8 mouse cellular contexts compared by ENCODE assay signal in the genomic region with DNA sequence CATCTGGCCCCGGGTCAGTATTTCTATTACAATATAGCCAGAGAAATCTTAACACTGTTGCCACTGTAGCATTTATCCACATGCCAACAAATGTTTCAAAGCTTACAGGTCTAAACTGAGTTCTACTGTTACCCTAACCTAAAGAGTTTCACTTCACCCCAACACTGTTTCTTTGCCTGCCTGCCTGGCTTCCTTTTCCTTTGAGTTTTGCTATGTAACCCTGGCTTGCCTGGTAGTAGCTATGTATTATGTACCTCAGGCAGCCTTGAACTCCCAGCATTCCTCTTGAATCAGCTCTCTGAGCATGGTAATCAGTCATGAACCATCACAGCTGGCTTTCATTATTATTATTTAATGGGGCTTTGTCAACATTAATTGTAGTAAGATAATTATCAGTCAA. TPM values are rescaled to one million over a fixed set of nuclear protein-coding genes. Genes with fewer than 3 reads are reported as not detected.
DNase-seq lines count a peak whose midpoint lies in the region; ATAC-seq and TF ChIP-seq lines count a peak whose summit lies in the region.

No protein-coding gene starts in this region.

- peak; percentile 30 for DNase-seq in embryo, embryonic 10 days (ENCODE audit: low spot score)
- DNase-seq in embryo, embryonic 9.5 days (ENCODE audit: extremely low spot score): no peak
- DNase-seq in CH12.LX (ENCODE audit: extremely low read depth): no peak
- peak; percentile 6 for DNase-seq in hindbrain, embryonic 11.5 days (ENCODE audit: low spot score)
- DNase-seq in midbrain, embryonic 10.5 days (ENCODE audit: low spot score): no peak
- DNase-seq in gastrocnemius, postnatal 4 days (ENCODE audit: low spot score in 2 of 2): no peak
- DNase-seq in natural killer cell, adult 2 months (ENCODE audit: low spot score in 2 of 2): no peak

- no peak for TF ChIP-seq POLR2A in CH12.LX (IDR thresholded peaks at IDR 0.05; ENCODE audit: low read depth, low read length)

- 82% methylated on average over 1 of the region's 1 CpGs for WGBS in hindbrain, embryonic 11.5 days
- 93% methylated on average over 1 of the region's 1 CpGs for WGBS in midbrain, embryonic 10.5 days

- peaks cover 3 to 23% of the 10 kb centered on the region in 2 experiments for H3K36me3 ChIP-seq in CH12.LX (replicated peaks in 1 of 2; ENCODE audit: control insufficient read depth in 1 of 2, insufficient read depth in 1 of 2, low read length in 1 of 2)
- no peaks in the 10 kb centered on the region for H3K36me3 ChIP-seq in hindbrain, embryonic 11.5 days (ENCODE audit: control insufficient read depth, insufficient read depth, low read length)
- peaks cover 7% of the 10 kb centered on the region for H3K36me3 ChIP-seq in midbrain, embryonic 10.5 days

- no peaks in the 10 kb centered on the region for H3K27me3 ChIP-seq in CH12.LX (replicated peaks)
- H3K27me3 ChIP-seq in hindbrain, embryonic 11.5 days (ENCODE audit: control insufficient read depth, insufficient read depth, low read length): no peaks in the 10 kb centered on the region
- H3K27me3 ChIP-seq in midbrain, embryonic 10.5 days (ENCODE audit: low read depth, poor library complexity, severe bottlenecking): no peaks in the 10 kb centered on the region

- no peak for TF ChIP-seq EP300 in CH12.LX (IDR thresholded peaks at IDR 0.05; ENCODE audit: low read length)

- peak overlapping the region; percentile 19; the same call in 1 of the 2 replicates for H3K9ac ChIP-seq in CH12.LX (ENCODE audit: insufficient read depth, low read depth)
- H3K9ac ChIP-seq in hindbrain, embryonic 11.5 days (ENCODE audit: low read depth, low read length): no peak overlapping the region

- no peak for TF ChIP-seq RAD21 in CH12.LX (IDR thresholded peaks at IDR 0.05; ENCODE audit: low read depth, low read length)

- H3K9me3 ChIP-seq in CH12.LX (replicated peaks; ENCODE audit: low read length): no peaks in the 10 kb centered on the region
- H3K9me3 ChIP-seq in hindbrain, embryonic 11.5 days (ENCODE audit: control insufficient read depth, low read length): no peaks in the 10 kb centered on the region
- no peaks in the 10 kb centered on the region; the same call in 1 of the 2 replicates for H3K9me3 ChIP-seq in midbrain, embryonic 10.5 days (replicated peaks)

- dilution Hi-C loops in CH12.LX (cut with MboI; ENCODE audit: extremely low pct_ligation_motif_present, extremely low pct_unique_long_range_greater_than_20kb, low sequenced_read_pairs): no loop called here

- in situ Hi-C loops in CH12.LX (cut with MboI; ENCODE audit: low pct_ligation_motif_present, low pct_unique_long_range_greater_than_20kb, low sequenced_read_pairs): no loop called here

- H3K4me2 ChIP-seq in CH12.LX (ENCODE audit: insufficient read depth, low read depth, poor library complexity, severe bottlenecking): peak overlapping the region; percentile 34; the same call in 1 of the 2 replicates
- H3K4me2 ChIP-seq in hindbrain, embryonic 11.5 days (replicated peaks; ENCODE audit: low read depth, low read length): no peak overlapping the region

- H3K27ac ChIP-seq in CH12.LX (ENCODE audit: insufficient read depth, low read depth): no peak overlapping the region
- H3K27ac ChIP-seq in hindbrain, embryonic 11.5 days (ENCODE audit: low read depth, low read length): no peak overlapping the region
- no peak overlapping the region for H3K27ac ChIP-seq in midbrain, embryonic 10.5 days (replicated peaks)

- peaks cover 6% of the 10 kb centered on the region; the same call in 1 of the 2 replicates for H3K79me2 ChIP-seq in CH12.LX (replicated peaks; ENCODE audit: control insufficient read depth, extremely low read depth, insufficient read depth, poor library complexity, severe bottlenecking)

- ATAC-seq in hindbrain, embryonic 11.5 days (ENCODE audit: low FRiP score): no peak
- ATAC-seq in inflammation-experienced regulatory T-cells, adult 6 months: no peak

- peak overlapping the region in 2 of 3 experiments; percentile 19 to 65 for H3K4me3 ChIP-seq in CH12.LX (replicated peaks in 1 of 3; ENCODE audit: low read depth in 2 of 3, low read length in 2 of 3, poor library complexity in 1 of 3)
- no peak overlapping the region for H3K4me3 ChIP-seq in hindbrain, embryonic 11.5 days (ENCODE audit: low read depth, low read length)
- peak overlapping the region; percentile 76 for H3K4me3 ChIP-seq in midbrain, embryonic 10.5 days

- peaks cover 10 to 72% of the 10 kb centered on the region in 2 experiments; a peak in 3 of 4 replicates for H3K4me1 ChIP-seq in CH12.LX (ENCODE audit: control insufficient read depth in 1 of 2, insufficient read depth in 2 of 2)
- H3K4me1 ChIP-seq in hindbrain, embryonic 11.5 days (replicated peaks; ENCODE audit: control insufficient read depth, insufficient read depth, low read length): no peaks in the 10 kb centered on the region
- H3K4me1 ChIP-seq in midbrain, embryonic 10.5 days: peaks cover 26% of the 10 kb centered on the region

- no peak for TF ChIP-seq CTCF in CH12.LX (conservative IDR thresholded peaks at IDR 0.05 in 1 of 2, IDR thresholded peaks at IDR 0.05 in 1 of 2; ENCODE audit: low read depth in 2 of 2, low read length in 2 of 2)

TF ChIP-seq in CH12.LX, 34 proteins besides CTCF, POLR2A, EP300 and RAD21:
- TF ChIP-seq ZMIZ1 (IDR thresholded peaks at IDR 0.05; ENCODE audit: low read depth, low read length): no peak
- no peak for TF ChIP-seq CHD1 (IDR thresholded peaks at IDR 0.05; ENCODE audit: low read depth, low read length)
- TF ChIP-seq ETS1 (conservative IDR thresholded peaks at IDR 0.05; ENCODE audit: low read depth, low read length): no peak
- no peak for TF ChIP-seq MXI1 (IDR thresholded peaks at IDR 0.05; ENCODE audit: low read depth, low read length)
- no peak for TF ChIP-seq BHLHE40 (IDR thresholded peaks at IDR 0.05; ENCODE audit: low read depth, low read length)
- no peak for TF ChIP-seq E2F4 (IDR thresholded peaks at IDR 0.05; ENCODE audit: insufficient replicate concordance, low read depth, low read length)
- no peak for TF ChIP-seq ZC3H11A (IDR thresholded peaks at IDR 0.05; ENCODE audit: low read depth, low read length)
- TF ChIP-seq TBP (conservative IDR thresholded peaks at IDR 0.05; ENCODE audit: low read depth, low read length): no peak
- TF ChIP-seq MAX (IDR thresholded peaks at IDR 0.05; ENCODE audit: low read length): no peak
- TF ChIP-seq SMC3 (IDR thresholded peaks at IDR 0.05; ENCODE audit: low read depth, low read length): no peak
- no peak for TF ChIP-seq MAZ (IDR thresholded peaks at IDR 0.05; ENCODE audit: low read depth, low read length)
- no peak for TF ChIP-seq ZKSCAN1 (IDR thresholded peaks at IDR 0.05; ENCODE audit: borderline replicate concordance, low read depth, low read length)

RNA-seq across cellular contexts. Expression of a gene that starts 1.6 kb away (rescaled TPM):
- total RNA-seq in CH12.LX (2012; rRNA removed) (34.0 and 38.4 TPM in 2 replicates), CH12.LX (2014; rRNA removed) (125 and 145 TPM in 2 replicates)
- polyA plus RNA-seq in CH12.LX (2012; ENCODE audit: insufficient read length, low read depth): 64.8 and 66.7 TPM in 2 replicates
- polyA plus RNA-seq in hindbrain, embryonic 11.5 days (2014; fragmentation: Nextera tagmentation; extraction: Ambion mirVana): 206 and 210 TPM in 2 replicates
- polyA plus RNA-seq in midbrain, embryonic 10.5 days (2016; fragmentation: Nextera tagmentation; extraction: Ambion mirVana): 175 and 179 TPM in 2 replicates
- polyA plus RNA-seq in inflammation-experienced regulatory T-cells, adult 6 months (2017; shearing (Covaris generic)): 100 to 1,000 TPM; 190 to 247 (median 231) TPM
- 10 to 100 TPM; 46.8 to 51.3 TPM for total RNA-seq in gastrocnemius, postnatal 4 days (2021)

RNA-seq across cellular contexts. Expression of a gene that starts 41.0 kb away (rescaled TPM):
- 52.4 and 53.9 TPM in 2 replicates for total RNA-seq in CH12.LX (2012; rRNA removed)
- total RNA-seq in CH12.LX (2014; rRNA removed): 51.5 and 53.4 TPM in 2 replicates
- 43.1 and 60.9 TPM in 2 replicates for polyA plus RNA-seq in CH12.LX (2012; ENCODE audit: insufficient read length, low read depth)
- 84.7 and 90.5 TPM in 2 replicates for polyA plus RNA-seq in hindbrain, embryonic 11.5 days (2014; fragmentation: Nextera tagmentation; extraction: Ambion mirVana)
- 71.0 and 73.0 TPM in 2 replicates for polyA plus RNA-seq in midbrain, embryonic 10.5 days (2016; fragmentation: Nextera tagmentation; extraction: Ambion mirVana)
- polyA plus RNA-seq in inflammation-experienced regulatory T-cells, adult 6 months (2017; shearing (Covaris generic)): 100 to 1,000 TPM; 126 to 159 (median 145) TPM
- 10 to 100 TPM; 25.3 to 32.0 TPM for total RNA-seq in gastrocnemius, postnatal 4 days (2021)

Comparison
In these comparisons a context has a peak if more than half of its experiments do, and no peak if none do; other contexts are left out.
1. DNase-seq: peak in embryo, embryonic 10 days (single experiment) and hindbrain, embryonic 11.5 days (single experiment); none in embryo, embryonic 9.5 days (single experiment), CH12.LX (single experiment), midbrain, embryonic 10.5 days (single experiment), gastrocnemius, postnatal 4 days (0 of 2) and natural killer cell, adult 2 months (0 of 2).